Mouse (Mus musculus): ENCODE measurements at regions not wholly inside any gene's neighbourhood (a gene's known extent, or its start where the extent isn't known, plus 50 kb on each side); places are given as distances from the start of the nearest gene placed in this dataset.

- TF ChIP-seq CTCF (IDR thresholded peaks at IDR 0.05; ENCODE audit: extremely low read depth, insufficient read depth, low read length) (no peak), POLR2A (IDR thresholded peaks at IDR 0.05; ENCODE audit: extremely low read depth, insufficient read depth, low read length) (no peak)
Measured at GRCm38 (mm10) chr15:67462863-67463262, 962.2 kb upstream of the Lrrc6 start.
